Mouse (Mus musculus): ENCODE measurements around the gene Ppp1r12b.

- TF ChIP-seq HCFC1 (IDR thresholded peaks at IDR 0.05; ENCODE audit: borderline replicate concordance, insufficient read depth, low read length) (no peak), ZNF384 (IDR thresholded peaks at IDR 0.05; ENCODE audit: low read depth, low read length) (no peak), ZC3H11A (IDR thresholded peaks at IDR 0.05; ENCODE audit: borderline replicate concordance, low read depth, low read length) (no peak), MAFK (IDR thresholded peaks at IDR 0.05; ENCODE audit: insufficient read depth, low read depth, low read length) (no peak)
Measured at GRCm38 (mm10) chr1:134947590-134947989, 8.2 kb downstream of the Ppp1r12b start.

Measured in ES-E14 (cell line).